ENCODE assay signal across 8 mouse cellular contexts in genomic region chr5:138186950-138187638, GRCm38 (mm10). TPM values are rescaled to one million over a fixed set of nuclear protein-coding genes. Genes with fewer than 3 reads are reported as not detected.
DNase-seq lines count a peak whose midpoint lies in the region; ATAC-seq and TF ChIP-seq lines count a peak whose summit lies in the region.

Gene Taf6, minus strand, starts transcription at chr5:138187451.
Gene Cnpy4, plus strand, starts transcription at chr5:138187485.

- no peaks in the 10 kb centered on the region for H3K4me1 ChIP-seq in hindbrain, embryonic 11.5 days (replicated peaks; ENCODE audit: control insufficient read depth, insufficient read depth, low read length)
- peaks cover 5% of the 10 kb centered on the region; the same call in 1 of the 2 replicates for H3K4me1 ChIP-seq in lung, postnatal 0 days (ENCODE audit: insufficient read depth, low read depth, low read length)

- no peaks in the 10 kb centered on the region for H3K9me3 ChIP-seq in hindbrain, embryonic 11.5 days (ENCODE audit: control insufficient read depth, low read length)
- H3K9me3 ChIP-seq in lung, postnatal 0 days (ENCODE audit: low read length) = no peaks in the 10 kb centered on the region

- H3K4me2 ChIP-seq in hindbrain, embryonic 11.5 days (replicated peaks; ENCODE audit: low read depth, low read length) = peak within 1 kb of the TSS; percentile 54
- peak within 1 kb of the TSS; percentile 52 for H3K4me2 ChIP-seq in lung, postnatal 0 days (replicated peaks; ENCODE audit: low read depth, low read length)

- peak; percentile 91 for DNase-seq in Muller cell, postnatal 12 days (ENCODE audit: inconsistent ontology term)
- peak; percentile 88 for DNase-seq in cerebellum, adult 9-11 months
- DNase-seq in frontal cortex, adult 2 months (ENCODE audit: extremely low spot score in 1 of 2, low spot score in 1 of 2) = peak; percentile 58 to 90
- DNase-seq in hindbrain, embryonic 11.5 days (ENCODE audit: low spot score) = peak; percentile 87
- DNase-seq in layer of hippocampus, adult 9-11 months = peak; percentile 83
- DNase-seq in lung, postnatal 0 days (ENCODE audit: low spot score) = peak; percentile 92
- peak; percentile 41 for DNase-seq in ovary, postnatal 10 days (ENCODE audit: low spot score)
- DNase-seq in thymus, postnatal 0 days (ENCODE audit: low spot score) = peak; percentile 89

- WGBS in hindbrain, embryonic 11.5 days = under 1% methylated on average over 31 of the region's 31 CpGs
- 2% methylated on average over 31 of the region's 31 CpGs for WGBS in lung, postnatal 0 days

- ATAC-seq in hindbrain, embryonic 11.5 days (ENCODE audit: low FRiP score) = peak; percentile 85
- ATAC-seq in lung, postnatal 0 days = peak; percentile 93

- no peaks in the 10 kb centered on the region for H3K27me3 ChIP-seq in hindbrain, embryonic 11.5 days (ENCODE audit: control insufficient read depth, insufficient read depth, low read length)
- no peaks in the 10 kb centered on the region for H3K27me3 ChIP-seq in lung, postnatal 0 days (replicated peaks; ENCODE audit: insufficient read depth, low read length)

- 0 out of 2 replicates have a peak, but pooled peaks cover 10% of the 10 kb centered on the region for H3K36me3 ChIP-seq in hindbrain, embryonic 11.5 days (ENCODE audit: control insufficient read depth, insufficient read depth, low read length)
- peaks cover 9% of the 10 kb centered on the region; the same call in 1 of the 2 replicates for H3K36me3 ChIP-seq in lung, postnatal 0 days (ENCODE audit: insufficient read depth, low read length)

- peak within 1 kb of the TSS; percentile 80 for H3K9ac ChIP-seq in hindbrain, embryonic 11.5 days (ENCODE audit: low read depth, low read length)
- peak within 1 kb of the TSS; percentile 32 for H3K9ac ChIP-seq in lung, postnatal 0 days (replicated peaks; ENCODE audit: low read depth)

- TF ChIP-seq EP300 in lung, postnatal 0 days (IDR thresholded peaks at IDR 0.05) = peak; percentile 100

- TF ChIP-seq CTCF in lung, postnatal 0 days (IDR thresholded peaks at IDR 0.05) = no peak

- H3K27ac ChIP-seq in hindbrain, embryonic 11.5 days (ENCODE audit: low read depth, low read length) = peak within 1 kb of the TSS; percentile 51; the same call in 1 of the 2 replicates
- H3K27ac ChIP-seq in lung, postnatal 0 days (ENCODE audit: low read length) = peak within 1 kb of the TSS; percentile 34; the same call in 1 of the 2 replicates

- H3K4me3 ChIP-seq in hindbrain, embryonic 11.5 days (ENCODE audit: low read depth, low read length) = peak within 1 kb of the TSS; percentile 63
- peak within 1 kb of the TSS; percentile 79 for H3K4me3 ChIP-seq in lung, postnatal 0 days (ENCODE audit: low read depth, low read length)

RNA-seq across cellular contexts. Expression of gene Taf6, which starts in this region (rescaled TPM):
- 56.8 and 58.4 TPM in 2 replicates for polyA plus RNA-seq in frontal cortex, adult 2 months (2012; rRNA removed)
- polyA plus RNA-seq in hindbrain, embryonic 11.5 days (2014; fragmentation: Nextera tagmentation; extraction: Ambion mirVana) = 106 and 110 TPM in 2 replicates
- polyA plus RNA-seq in lung, postnatal 0 days (2015; fragmentation: Nextera tagmentation; extraction: Ambion mirVana) = 37.5 and 41.1 TPM in 2 replicates
- 44.1 and 54.5 TPM in 2 replicates for polyA plus RNA-seq in thymus, postnatal 0 days (2015; fragmentation: Nextera tagmentation; extraction: Ambion mirVana)

RNA-seq across cellular contexts. Expression of gene Cnpy4, which starts in this region (rescaled TPM):
- 16.0 and 16.1 TPM in 2 replicates for polyA plus RNA-seq in frontal cortex, adult 2 months (2012; rRNA removed)
- polyA plus RNA-seq in hindbrain, embryonic 11.5 days (2014; fragmentation: Nextera tagmentation; extraction: Ambion mirVana) = 52.4 and 56.4 TPM in 2 replicates
- 24.2 and 26.3 TPM in 2 replicates for polyA plus RNA-seq in lung, postnatal 0 days (2015; fragmentation: Nextera tagmentation; extraction: Ambion mirVana)
- polyA plus RNA-seq in thymus, postnatal 0 days (2015; fragmentation: Nextera tagmentation; extraction: Ambion mirVana) = 33.2 and 34.2 TPM in 2 replicates

Comparison
In these comparisons a context has a peak if more than half of its experiments do, and no peak if none do; other contexts are left out.
1. Peak in every context shown above with its lines: DNase-seq, ATAC-seq, H3K4me3 ChIP-seq and H3K27ac ChIP-seq.
2. DNase-seq: peak in every context shown above with its lines; median percentile 92 in lung, postnatal 0 days; 91 in Muller cell, postnatal 12 days; 89 in thymus, postnatal 0 days; 88 in cerebellum, adult 9-11 months; 87 in hindbrain, embryonic 11.5 days; 83 in layer of hippocampus, adult 9-11 months; 74 in frontal cortex, adult 2 months; 41 in ovary, postnatal 10 days.